Mouse (Mus musculus): ENCODE measurements around the gene Tmprss9. TPM values are rescaled to one million over a fixed set of nuclear protein-coding genes. Genes with fewer than 3 reads are reported as not detected.

Gene Tmprss9
- polyA plus RNA-seq, 1 experiment from 2014 or later, result 0.25 TPM

- Histone ChIP-seq H3K9ac (replicated peaks; ENCODE audit: low read depth, low read length) (no peak overlapping the region), H3K36me3 (ENCODE audit: control insufficient read depth, insufficient read depth) (no peaks in the 10 kb centered on the region; the same call in 1 of the 2 replicates), H3K9me3 (ENCODE audit: control insufficient read depth, low read length) (no peaks in the 10 kb centered on the region), H3K27ac (ENCODE audit: low read length) (no peak overlapping the region), H3K4me3 (replicated peaks; ENCODE audit: low read length) (no peak overlapping the region), H3K4me1 (replicated peaks; ENCODE audit: control insufficient read depth, insufficient read depth, low read length) (peaks cover 22% of the 10 kb centered on the region), H3K4me2 (ENCODE audit: low read length) (no peak overlapping the region), H3K27me3 (replicated peaks; ENCODE audit: control insufficient read depth, insufficient read depth, low read length) (no peaks in the 10 kb centered on the region)
- 68% methylated on average over 4 of the region's 4 CpGs for WGBS
- ATAC-seq, result no peak
Measured at GRCm38 (mm10) chr10:80915736-80916135, 44.1 kb downstream of the Tmprss9 start.

DNA sequence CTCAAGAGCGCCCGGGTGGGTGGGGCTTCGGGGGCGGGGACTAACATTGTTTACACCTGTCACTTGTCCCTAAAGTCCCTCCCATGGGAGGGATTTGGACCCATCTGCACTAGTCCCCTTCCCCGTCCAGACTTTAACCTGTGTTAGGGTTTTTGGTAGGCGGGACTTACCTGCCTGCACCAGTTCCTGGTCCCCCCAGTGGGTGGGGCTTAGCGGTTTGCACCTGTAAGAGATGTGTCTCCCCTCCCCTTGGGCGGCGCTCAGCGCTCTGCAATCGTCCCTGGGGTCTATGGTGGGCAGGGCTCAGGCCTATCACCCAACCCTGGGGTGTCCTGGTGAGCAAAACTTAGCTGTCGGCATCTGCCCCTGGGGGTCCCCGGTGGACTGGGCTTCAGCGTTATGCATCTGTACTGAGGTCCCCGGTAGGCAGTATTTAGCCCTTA is 45.7 kb downstream of the Tmprss9 start:
- Histone ChIP-seq H3K9ac (replicated peaks; ENCODE audit: low read depth, low read length) (peak overlapping the region; percentile 86), H3K9me3 (ENCODE audit: control insufficient read depth, low read length) (no peaks in the 10 kb centered on the region), H3K4me2 (ENCODE audit: low read length) (peak overlapping the region; percentile 81), H3K27ac (ENCODE audit: low read length) (peak overlapping the region; percentile 69), H3K27me3 (replicated peaks; ENCODE audit: control insufficient read depth, insufficient read depth, low read length) (no peaks in the 10 kb centered on the region), H3K4me1 (replicated peaks; ENCODE audit: control insufficient read depth, insufficient read depth, low read length) (peaks cover 28% of the 10 kb centered on the region), H3K36me3 (ENCODE audit: control insufficient read depth, insufficient read depth) (no peaks in the 10 kb centered on the region), H3K4me3 (replicated peaks; ENCODE audit: low read length) (peak overlapping the region; percentile 78)
- WGBS, result 0% methylated on average over 15 of the region's 15 CpGs
- peak; percentile 26; the same call in 1 of the 2 replicates for ATAC-seq

DNA sequence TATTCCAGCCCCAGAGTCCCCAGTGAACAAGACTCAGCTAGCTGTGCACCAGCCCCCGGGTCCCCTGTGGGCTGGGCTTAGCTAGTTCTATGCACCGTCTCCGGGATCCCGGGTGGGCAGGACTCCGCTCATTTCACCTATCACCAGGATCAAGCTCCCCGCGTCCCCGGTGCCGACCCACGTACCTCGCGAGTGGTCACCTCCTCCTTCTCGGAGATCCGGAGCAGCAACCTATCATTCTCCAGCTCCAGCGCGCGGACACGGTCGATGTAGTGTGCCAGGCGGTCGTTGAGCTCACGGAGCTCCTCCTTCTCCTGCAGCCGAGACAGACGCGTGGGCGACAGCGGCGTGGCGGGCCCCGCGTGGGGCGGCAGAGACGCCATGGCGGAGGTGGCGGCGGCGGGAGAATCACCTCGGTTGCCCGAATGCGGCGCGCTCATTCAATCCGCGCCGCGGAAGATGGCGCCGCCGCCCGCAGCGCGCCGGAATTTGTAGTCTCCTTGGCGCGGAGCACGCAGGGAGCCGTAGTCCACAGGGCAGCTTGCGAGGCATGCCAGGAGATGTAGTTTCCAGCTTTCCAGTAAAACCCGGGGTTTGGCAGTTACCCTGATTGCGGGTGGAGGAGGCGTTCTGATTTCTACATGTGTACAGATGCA is 46.3 kb downstream of the Tmprss9 start, which contains the start of gene Lmnb2:
Gene Lmnb2, minus strand, starts transcription at position 467 of the 656 bp plus-strand sequence.
- Histone ChIP-seq H3K9ac (replicated peaks; ENCODE audit: low read depth, low read length) (peak within 1 kb of the TSS; percentile 86), H3K4me1 (replicated peaks; ENCODE audit: control insufficient read depth, insufficient read depth, low read length) (peaks cover 28% of the 10 kb centered on the region), H3K36me3 (ENCODE audit: control insufficient read depth, insufficient read depth) (no peaks in the 10 kb centered on the region), H3K4me2 (ENCODE audit: low read length) (peak within 1 kb of the TSS; percentile 81), H3K4me3 (replicated peaks; ENCODE audit: low read length) (peak within 1 kb of the TSS; percentile 78), H3K27ac (ENCODE audit: low read length) (peak within 1 kb of the TSS; percentile 69), H3K9me3 (ENCODE audit: control insufficient read depth, low read length) (no peaks in the 10 kb centered on the region), H3K27me3 (replicated peaks; ENCODE audit: control insufficient read depth, insufficient read depth, low read length) (no peaks in the 10 kb centered on the region)
- under 1% methylated on average over 61 of the region's 61 CpGs for WGBS
- peak; percentile 88 for ATAC-seq

DNA sequence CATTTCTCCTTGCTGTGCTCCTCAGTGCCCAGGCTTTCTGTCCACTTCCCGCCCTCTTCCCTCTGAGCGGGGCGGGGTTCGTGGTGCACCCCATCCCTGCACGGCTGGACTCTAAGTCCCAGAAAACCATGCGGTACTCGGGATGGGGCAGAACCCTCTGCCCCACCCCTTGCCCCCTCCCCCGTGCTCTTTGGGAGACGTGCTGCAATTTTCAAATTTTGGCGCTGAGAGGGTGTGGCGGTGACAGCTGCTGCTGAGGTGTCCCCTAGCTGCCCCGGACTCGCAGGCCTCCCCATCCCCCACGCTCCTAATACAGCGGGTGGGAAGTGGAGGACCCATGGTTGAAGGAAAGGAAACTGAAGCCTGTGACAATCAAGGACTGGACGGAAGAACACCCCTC is 50.3 kb downstream of the Tmprss9 start:
- Histone ChIP-seq H3K9me3 (ENCODE audit: control insufficient read depth, low read length) (no peaks in the 10 kb centered on the region; the same call in 1 of the 2 replicates), H3K4me1 (replicated peaks; ENCODE audit: control insufficient read depth, insufficient read depth, low read length) (peaks cover 16% of the 10 kb centered on the region), H3K4me3 (replicated peaks; ENCODE audit: low read length) (no peak overlapping the region), H3K27me3 (replicated peaks; ENCODE audit: control insufficient read depth, insufficient read depth, low read length) (no peaks in the 10 kb centered on the region), H3K36me3 (ENCODE audit: control insufficient read depth, insufficient read depth) (no peaks in the 10 kb centered on the region), H3K27ac (ENCODE audit: low read length) (no peak overlapping the region), H3K4me2 (ENCODE audit: low read length) (peak overlapping the region; percentile 37), H3K9ac (replicated peaks; ENCODE audit: low read depth, low read length) (peak overlapping the region; percentile 12)
- ATAC-seq, result no peak
- 5% methylated on average over 16 of the region's 16 CpGs for WGBS

DNA sequence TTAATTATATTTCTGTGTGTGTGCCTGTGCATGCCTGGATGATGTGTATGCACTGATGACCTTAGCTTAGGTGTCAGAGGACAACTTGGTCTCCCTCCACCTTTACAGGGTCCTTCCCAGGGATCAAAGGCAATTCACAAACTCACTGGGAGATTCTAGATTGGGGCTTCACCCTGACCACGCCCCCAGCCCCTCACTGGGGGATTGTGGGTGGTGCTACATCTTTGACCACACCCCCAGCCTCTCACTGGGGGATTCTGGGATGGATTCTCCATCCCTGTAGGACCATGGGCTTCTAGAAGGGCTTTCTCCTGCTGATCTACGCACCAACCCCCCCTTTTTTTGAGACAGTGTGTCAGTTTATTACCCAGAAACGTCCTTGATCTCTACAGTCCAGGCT is 53.8 kb downstream of the Tmprss9 start:
- peaks cover 21% of the 10 kb centered on the region for H3K4me1 ChIP-seq (replicated peaks; ENCODE audit: control insufficient read depth, insufficient read depth, low read length)
- H3K27ac ChIP-seq (ENCODE audit: low read length), result no peak overlapping the region
- no peak overlapping the region for H3K9ac ChIP-seq (replicated peaks; ENCODE audit: low read depth, low read length)
- no peak overlapping the region for H3K4me3 ChIP-seq (replicated peaks; ENCODE audit: low read length)
- no peaks in the 10 kb centered on the region; the same call in 1 of the 2 replicates for H3K9me3 ChIP-seq (ENCODE audit: control insufficient read depth, low read length)
- 44% methylated on average over 3 of the region's 3 CpGs for WGBS
- H3K27me3 ChIP-seq (replicated peaks; ENCODE audit: control insufficient read depth, insufficient read depth, low read length), result no peaks in the 10 kb centered on the region
- no peak overlapping the region for H3K4me2 ChIP-seq (ENCODE audit: low read length)
- ATAC-seq, result no peak
- H3K36me3 ChIP-seq (ENCODE audit: control insufficient read depth, insufficient read depth), result no peaks in the 10 kb centered on the region

DNA sequence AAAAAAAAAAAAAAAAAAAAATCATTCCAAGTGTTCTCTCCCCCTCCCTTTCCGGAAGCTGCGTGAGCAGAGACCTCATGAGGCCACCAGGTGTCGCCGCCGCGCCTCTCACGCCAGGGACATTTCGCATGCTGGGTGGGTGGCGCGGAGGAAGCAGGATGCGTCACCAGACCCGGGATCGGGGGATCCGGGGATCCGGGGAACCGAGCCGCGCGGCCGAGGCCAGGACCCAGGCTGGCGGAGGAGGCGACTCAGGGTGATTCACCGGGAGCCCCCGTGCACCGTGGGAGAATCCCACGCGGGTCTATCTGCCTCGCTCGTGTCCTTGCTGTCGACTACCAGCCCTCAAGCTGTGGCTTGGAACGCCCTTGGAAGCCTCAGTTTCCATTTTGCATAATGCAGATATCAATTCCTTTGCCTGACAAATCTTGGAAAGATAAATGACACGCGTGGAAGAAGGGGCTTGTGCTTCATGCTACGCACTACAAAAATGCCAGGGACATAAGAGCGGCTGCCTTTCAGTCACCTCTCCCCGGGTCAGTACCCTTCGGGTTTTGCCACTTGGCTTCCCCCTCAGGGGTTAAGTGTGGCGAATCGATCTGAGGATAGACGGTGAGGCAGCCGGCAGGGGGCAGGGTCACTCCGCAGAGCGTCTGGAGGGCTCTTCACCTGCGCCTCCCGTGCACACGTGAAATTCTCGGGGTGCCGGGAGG is 57.1 kb downstream of the Tmprss9 start:
- WGBS, result under 1% methylated on average over 48 of the region's 48 CpGs
- H3K36me3 ChIP-seq (ENCODE audit: control insufficient read depth, insufficient read depth), result no peaks in the 10 kb centered on the region
- H3K4me1 ChIP-seq (replicated peaks; ENCODE audit: control insufficient read depth, insufficient read depth, low read length), result peaks cover 48% of the 10 kb centered on the region
- peak overlapping the region; percentile 61 for H3K4me3 ChIP-seq (replicated peaks; ENCODE audit: low read length)
- H3K27ac ChIP-seq (ENCODE audit: low read length), result peak overlapping the region; percentile 61
- no peaks in the 10 kb centered on the region; the same call in 1 of the 2 replicates for H3K9me3 ChIP-seq (ENCODE audit: control insufficient read depth, low read length)
- H3K9ac ChIP-seq (replicated peaks; ENCODE audit: low read depth, low read length), result peak overlapping the region; percentile 88
- peaks cover 24% of the 10 kb centered on the region for H3K27me3 ChIP-seq (replicated peaks; ENCODE audit: control insufficient read depth, insufficient read depth, low read length)
- ATAC-seq, result peak; percentile 41
- H3K4me2 ChIP-seq (ENCODE audit: low read length), result peak overlapping the region; percentile 91

- no peaks in the 10 kb centered on the region for H3K36me3 ChIP-seq (ENCODE audit: control insufficient read depth, insufficient read depth)
- peak within 1 kb of the TSS; percentile 91 for H3K4me2 ChIP-seq (ENCODE audit: low read length)
- peaks cover 49% of the 10 kb centered on the region for H3K4me1 ChIP-seq (replicated peaks; ENCODE audit: control insufficient read depth, insufficient read depth, low read length)
- H3K9me3 ChIP-seq (ENCODE audit: control insufficient read depth, low read length), result no peaks in the 10 kb centered on the region
- H3K27ac ChIP-seq (ENCODE audit: low read length), result peak within 1 kb of the TSS; percentile 69
- under 1% methylated on average over 54 of the region's 56 CpGs for WGBS
- H3K9ac ChIP-seq (replicated peaks; ENCODE audit: low read depth, low read length), result peak within 1 kb of the TSS; percentile 88
- peak within 1 kb of the TSS; percentile 61 for H3K4me3 ChIP-seq (replicated peaks; ENCODE audit: low read length)
- ATAC-seq, result peak; percentile 91
- H3K27me3 ChIP-seq (replicated peaks; ENCODE audit: control insufficient read depth, insufficient read depth, low read length), result peaks cover 32% of the 10 kb centered on the region
Measured at GRCm38 (mm10) chr10:80929299-80930226, 57.9 kb downstream of the Tmprss9 start, which contains the start of gene Gadd45b. TSS of gene Gadd45b (plus strand) at chr10:80930073.

GRCm38 (mm10) chr10:80930361-80931152 is 58.9 kb downstream of the Tmprss9 start:
- peaks cover 50% of the 10 kb centered on the region for H3K4me1 ChIP-seq (replicated peaks; ENCODE audit: control insufficient read depth, insufficient read depth, low read length)
- peak overlapping the region; percentile 68 for H3K4me2 ChIP-seq (ENCODE audit: low read length)
- H3K9ac ChIP-seq (replicated peaks; ENCODE audit: low read depth, low read length), result peak overlapping the region; percentile 35
- no peak overlapping the region for H3K27ac ChIP-seq (ENCODE audit: low read length)
- H3K4me3 ChIP-seq (replicated peaks; ENCODE audit: low read length), result peak overlapping the region; percentile 39
- under 1% methylated on average over 45 of the region's 45 CpGs for WGBS
- ATAC-seq, result no peak; the same call in 1 of the 2 replicates
- H3K9me3 ChIP-seq (ENCODE audit: control insufficient read depth, low read length), result no peaks in the 10 kb centered on the region
- H3K27me3 ChIP-seq (replicated peaks; ENCODE audit: control insufficient read depth, insufficient read depth, low read length), result peaks cover 33% of the 10 kb centered on the region
- no peaks in the 10 kb centered on the region for H3K36me3 ChIP-seq (ENCODE audit: control insufficient read depth, insufficient read depth)

All from forebrain, embryonic 16.5 days (tissue).